Mouse (Mus musculus) bone marrow, adult 2 months (tissue): ENCODE measurements at regions not wholly inside any gene's neighbourhood (a gene's known extent, or its start where the extent isn't known, plus 50 kb on each side); places are given as distances from the start of the nearest gene placed in this dataset.

Source experiments
- CTCF ChIP-seq: fragments of 200-500 bp; IDR thresholded peaks from 2 replicates; pipeline ENCODE4 v1.5.1; 2011; ENCODE audit warnings: low read length, control low read depth; ENCODE audit not compliant: control insufficient read depth, insufficient read depth
- POLR2A ChIP-seq: fragments of 200-500 bp; IDR thresholded peaks from 2 replicates; pipeline ENCODE4 v1.6.1; 2011; ENCODE audit warnings: low read depth, mild to moderate bottlenecking, control low read depth, low read length, borderline replicate concordance; ENCODE audit not compliant: control insufficient read depth

GRCm38 (mm10) chr12:71487591-71488435 lies 178.1 kb downstream of the Dact1 start:
- TF ChIP-seq CTCF = no peak
- no peak for TF ChIP-seq POLR2A
